ENCODE assay signal across 20 mouse cellular contexts in the genomic region with DNA sequence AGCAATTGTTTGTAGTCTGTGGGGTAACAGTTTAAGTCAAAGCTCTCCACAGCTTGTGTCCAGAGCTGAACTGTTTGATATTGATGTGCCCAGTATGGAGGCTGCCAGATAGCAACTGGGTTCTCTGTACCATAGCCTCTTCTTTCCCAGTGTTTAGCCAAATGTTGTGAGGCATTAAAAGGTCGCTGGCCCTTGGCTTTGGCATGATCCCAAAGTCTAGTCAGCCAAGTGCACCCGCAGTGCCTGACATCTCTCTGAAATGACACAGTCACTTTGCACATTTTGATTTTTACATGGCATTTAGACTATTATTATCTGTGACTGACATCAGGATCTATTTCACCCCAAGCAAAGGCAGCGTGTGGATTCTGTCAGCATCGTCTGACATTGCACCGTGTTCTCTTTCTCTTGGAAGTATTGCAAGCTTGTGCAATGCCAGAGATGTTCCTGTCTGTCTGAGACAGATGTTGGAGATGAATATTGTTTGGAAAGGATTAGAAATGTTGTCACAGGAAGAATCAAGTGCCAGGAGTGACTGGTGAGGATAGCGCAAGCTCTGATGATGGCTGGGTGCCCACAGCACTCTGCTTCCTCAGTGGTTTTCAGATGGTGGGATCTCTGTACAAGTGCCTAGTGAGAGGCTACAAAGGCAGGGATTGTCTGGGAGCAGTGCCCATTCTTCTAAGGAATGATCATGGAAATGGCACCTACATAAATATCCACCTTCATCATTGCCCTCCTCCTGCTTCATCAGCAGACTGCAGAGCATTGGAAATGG.
DNase-seq lines count a peak whose midpoint lies in the region; ATAC-seq lines count a peak whose summit lies in the region.
"Had no signal": no experiment of that assay in that cellular context is flagged by ENCODE, and none has a peak within 500 bp of the region (broad histone marks: within the 10 kb centered on the region; RNA-seq: fewer than 3 reads in every experiment).

No protein-coding gene starts in this region.

- no peaks in the 10 kb centered on the region for H3K27me3 ChIP-seq in heart, embryonic 11.5 days (ENCODE audit: control insufficient read depth, insufficient read depth, low read length)
- H3K27me3 ChIP-seq: embryonic facial prominence, embryonic 15.5 days; hindbrain, embryonic 15.5 days had no signal

- no peak overlapping the region for H3K9ac ChIP-seq in heart, embryonic 11.5 days (ENCODE audit: low read depth, low read length)
- H3K9ac ChIP-seq: embryonic facial prominence, embryonic 15.5 days; hindbrain, embryonic 15.5 days; liver, embryonic 14.5 days had no signal

- no peak overlapping the region for H3K27ac ChIP-seq in heart, embryonic 11.5 days (ENCODE audit: low read depth, low read length)
- H3K27ac ChIP-seq: embryonic facial prominence, embryonic 15.5 days; hindbrain, embryonic 15.5 days; liver, embryonic 14.5 days; midbrain, embryonic 10.5 days had no signal

- no peaks in the 10 kb centered on the region for H3K36me3 ChIP-seq in heart, embryonic 11.5 days (ENCODE audit: control insufficient read depth, insufficient read depth, low read length)
- H3K36me3 ChIP-seq: embryonic facial prominence, embryonic 15.5 days; hindbrain, embryonic 15.5 days; midbrain, embryonic 10.5 days had no signal

- H3K4me2 ChIP-seq in heart, embryonic 11.5 days = no peak overlapping the region
- H3K4me2 ChIP-seq: embryonic facial prominence, embryonic 15.5 days; hindbrain, embryonic 15.5 days had no signal

- WGBS in heart, embryonic 11.5 days (ENCODE audit: insufficient replicate concordance) = 82% methylated on average over 6 of the region's 6 CpGs

- no peak for ATAC-seq in frontal cortex, adult (ENCODE audit: low TSS enrichment)
- ATAC-seq in heart, embryonic 11.5 days (replicated peaks; ENCODE audit: insufficient number of reproducible peaks, low FRiP score, low TSS enrichment) = no peak
- ATAC-seq: forebrain, embryonic 14.5 days had no signal

- no peaks in the 10 kb centered on the region for H3K9me3 ChIP-seq in heart, embryonic 11.5 days (replicated peaks; ENCODE audit: control insufficient read depth, low read length)
- H3K9me3 ChIP-seq: embryonic facial prominence, embryonic 15.5 days; hindbrain, embryonic 15.5 days had no signal

- H3K4me3 ChIP-seq in heart, embryonic 11.5 days (ENCODE audit: low read depth, low read length) = no peak overlapping the region
- H3K4me3 ChIP-seq: embryonic facial prominence, embryonic 15.5 days; hindbrain, embryonic 15.5 days; midbrain, embryonic 10.5 days; myocyte had no signal

- peak; percentile 27 to 30 for DNase-seq in frontal cortex, postnatal 36 days (ENCODE audit: low spot score in 2 of 2)
- DNase-seq in MN1 (ENCODE audit: low spot score) = peak; percentile 26
- DNase-seq in adrenal gland, postnatal 36 days = peak; percentile 38 to 42
- DNase-seq in left cerebral cortex, postnatal 14 days (ENCODE audit: low spot score in 2 of 2) = peak; percentile 40 to 51
- DNase-seq in thymus, postnatal 14 days = no peak
- no peak for DNase-seq in urinary bladder, adult 2 months (ENCODE audit: low spot score)
- DNase-seq: cerebellum, adult 18-20 months; heart, postnatal 14 days; kidney, adult 11 months; kidney, postnatal 36 days; lung, postnatal 14 days; thymus, adult 18-20 months had no signal

- H3K4me1 ChIP-seq in heart, embryonic 11.5 days (ENCODE audit: control insufficient read depth, insufficient read depth, low read length) = no peaks in the 10 kb centered on the region
- H3K4me1 ChIP-seq: embryonic facial prominence, embryonic 15.5 days; hindbrain, embryonic 15.5 days; midbrain, embryonic 10.5 days had no signal

- intact Hi-C loops in left cerebral cortex, postnatal 14 days (cut with DNase I) = no loop called here

Comparison
In these comparisons a context has a peak if more than half of its experiments do, and no peak if none do; other contexts are left out.
1. DNase-seq: peak in frontal cortex, postnatal 36 days (2 of 2), MN1 (single experiment), adrenal gland, postnatal 36 days (2 of 2) and left cerebral cortex, postnatal 14 days (2 of 2); none in thymus, postnatal 14 days (single experiment) and urinary bladder, adult 2 months (single experiment).